Mouse (Mus musculus): ENCODE results near the gene Crmp1.

Crmp1 gene

GRCm38 (mm10) chr5:37241224-37241623 lies 516 bp upstream of the Crmp1 start:
- DNase-seq, result no peak

GRCm38 (mm10) chr5:37242360-37243168 lies 824 bp downstream of the Crmp1 start:
- no peak for DNase-seq

GRCm38 (mm10) chr5:37243169-37243886 lies 1.6 kb downstream of the Crmp1 start:
- DNase-seq, result no peak

- DNase-seq, result peak; percentile 80
Measured at GRCm38 (mm10) chr5:37244161-37244560, 2.4 kb downstream of the Crmp1 start.

GRCm38 (mm10) chr5:37244666-37245242 lies 3.0 kb downstream of the Crmp1 start:
- no peak for DNase-seq

- DNase-seq, result peak; percentile 88
Measured at GRCm38 (mm10) chr5:37245651-37246050, 3.9 kb downstream of the Crmp1 start.

GRCm38 (mm10) chr5:37246138-37246910 lies 4.6 kb downstream of the Crmp1 start:
- DNase-seq, result no peak

GRCm38 (mm10) chr5:37247456-37247855 lies 5.7 kb downstream of the Crmp1 start:
- no peak for DNase-seq

GRCm38 (mm10) chr5:37248870-37249269 lies 7.1 kb downstream of the Crmp1 start:
- DNase-seq, result no peak

GRCm38 (mm10) chr5:37251596-37251995 lies 9.9 kb downstream of the Crmp1 start:
- DNase-seq, result no peak

- DNase-seq, result peak; percentile 85
Measured at GRCm38 (mm10) chr5:37252101-37252804, 10.5 kb downstream of the Crmp1 start.

- no peak for DNase-seq
Measured at GRCm38 (mm10) chr5:37254523-37254922, 12.8 kb downstream of the Crmp1 start.

- no peak for DNase-seq
Measured at GRCm38 (mm10) chr5:37256823-37257222, 15.1 kb downstream of the Crmp1 start.

- DNase-seq, result no peak
Measured at GRCm38 (mm10) chr5:37257243-37257642, 15.5 kb downstream of the Crmp1 start.

GRCm38 (mm10) chr5:37261734-37262133 lies 20.0 kb downstream of the Crmp1 start:
- DNase-seq, result no peak

- no peak for DNase-seq
Measured at GRCm38 (mm10) chr5:37263816-37264215, 22.1 kb downstream of the Crmp1 start.

GRCm38 (mm10) chr5:37281021-37281420 lies 39.3 kb downstream of the Crmp1 start:
- no peak for DNase-seq

- peak; percentile 64 for DNase-seq
Measured at GRCm38 (mm10) chr5:37288374-37288773, 46.6 kb downstream of the Crmp1 start.

GRCm38 (mm10) chr5:37289236-37289635 lies 47.5 kb downstream of the Crmp1 start:
- DNase-seq, result peak; percentile 52

- no peak for DNase-seq
Measured at GRCm38 (mm10) chr5:37290983-37291382, 49.2 kb downstream of the Crmp1 start.

- no peak for DNase-seq
Measured at GRCm38 (mm10) chr5:37296717-37297116, 55.0 kb downstream of the Crmp1 start.

- no peak for DNase-seq
Measured at GRCm38 (mm10) chr5:37298370-37298769, 56.6 kb downstream of the Crmp1 start.

All from right cerebral cortex, adult 18-20 months (tissue).